Mouse (Mus musculus) hindbrain, embryonic 14.5 days (tissue): ENCODE results near the gene Dhx15. TPM values are rescaled to one million over a fixed set of nuclear protein-coding genes. Genes with fewer than 3 reads are reported as not detected.
"Not testable (repeated sequence)": the region's sequence is repeated elsewhere in the genome, so short reads cannot be mapped to it uniquely, and the experiment has no call there.

Source experiments
- ATAC-seq: fragments of 200-750 bp; cut with Nextera tagmentation; 2 replicates; pipeline ENCODE4 v1.8.0; 2017; ENCODE audit warnings: moderate number of reproducible peaks, mild to moderate bottlenecking, moderate TSS enrichment, moderate library complexity; ENCODE audit not compliant: low FRiP score
- DNase-seq: peaks from one replicate; pipeline ENCODE4 v3.0.0-alpha.2; 2015; ENCODE audit warnings: low spot score
- H3K27ac ChIP-seq: fragments of 300-500 bp; sonication (generic); 2 replicates; pipeline ENCODE4 v1.5.1; 2014; ENCODE audit warnings: mild to moderate bottlenecking, moderate library complexity
- H3K27me3 ChIP-seq: fragments of 300-500 bp; sonication (generic); 2 replicates; pipeline ENCODE4 v1.6.1; 2014; ENCODE audit warnings: mild to moderate bottlenecking, low read length, mixed read lengths; ENCODE audit not compliant: control insufficient read depth, insufficient read depth
- H3K36me3 ChIP-seq: fragments of 300-500 bp; sonication (generic); replicated peaks from 2 replicates; pipeline ENCODE4 v1.6.1; 2014; ENCODE audit not compliant: control insufficient read depth, insufficient read depth
- H3K4me1 ChIP-seq: fragments of 300-500 bp; sonication (generic); replicated peaks from 2 replicates; pipeline ENCODE4 v1.6.1; 2014; ENCODE audit warnings: antibody characterized with exemption, low read length, mixed read lengths; ENCODE audit not compliant: control insufficient read depth, insufficient read depth
- H3K4me2 ChIP-seq: fragments of 300-500 bp; sonication (generic); replicated peaks from 2 replicates; pipeline ENCODE4 v1.6.1; 2014; ENCODE audit warnings: mild to moderate bottlenecking, moderate library complexity
- H3K4me3 ChIP-seq: fragments of 300-500 bp; sonication (generic); replicated peaks from 2 replicates; pipeline ENCODE4 v1.5.1; 2014; ENCODE audit warnings: mild to moderate bottlenecking, low read length
- H3K9ac ChIP-seq: fragments of 300-500 bp; sonication (generic); 2 replicates; pipeline ENCODE4 v1.6.1; 2014
- H3K9me3 ChIP-seq: fragments of 300-500 bp; sonication (generic); 2 replicates; pipeline ENCODE4 v1.6.1; 2016; ENCODE audit warnings: low read length; ENCODE audit not compliant: control insufficient read depth
- WGBS: fragments of 180-500 bp; shearing (Covaris S2); extraction: QIAGEN DNeasy Blood & Tissue Kit; methylation state at CpG from one replicate; pipeline ENCODE4 v1.1.7; 2014; 5-methylcytosine and 5-hydroxymethylcytosine counted together
- polyA plus RNA-seq: library from polyadenylated mRNA; unstranded; fragments of >200 nt; fragmentation: Nextera tagmentation; extraction: Ambion mirVana; gene quantifications from 2 replicates; pipeline ENCODE4 v1.2.1, GENCODE M21; 2014

The Dhx15 gene
- polyA plus RNA-seq, result 62.8 and 63.7 TPM in 2 replicates

DNA sequence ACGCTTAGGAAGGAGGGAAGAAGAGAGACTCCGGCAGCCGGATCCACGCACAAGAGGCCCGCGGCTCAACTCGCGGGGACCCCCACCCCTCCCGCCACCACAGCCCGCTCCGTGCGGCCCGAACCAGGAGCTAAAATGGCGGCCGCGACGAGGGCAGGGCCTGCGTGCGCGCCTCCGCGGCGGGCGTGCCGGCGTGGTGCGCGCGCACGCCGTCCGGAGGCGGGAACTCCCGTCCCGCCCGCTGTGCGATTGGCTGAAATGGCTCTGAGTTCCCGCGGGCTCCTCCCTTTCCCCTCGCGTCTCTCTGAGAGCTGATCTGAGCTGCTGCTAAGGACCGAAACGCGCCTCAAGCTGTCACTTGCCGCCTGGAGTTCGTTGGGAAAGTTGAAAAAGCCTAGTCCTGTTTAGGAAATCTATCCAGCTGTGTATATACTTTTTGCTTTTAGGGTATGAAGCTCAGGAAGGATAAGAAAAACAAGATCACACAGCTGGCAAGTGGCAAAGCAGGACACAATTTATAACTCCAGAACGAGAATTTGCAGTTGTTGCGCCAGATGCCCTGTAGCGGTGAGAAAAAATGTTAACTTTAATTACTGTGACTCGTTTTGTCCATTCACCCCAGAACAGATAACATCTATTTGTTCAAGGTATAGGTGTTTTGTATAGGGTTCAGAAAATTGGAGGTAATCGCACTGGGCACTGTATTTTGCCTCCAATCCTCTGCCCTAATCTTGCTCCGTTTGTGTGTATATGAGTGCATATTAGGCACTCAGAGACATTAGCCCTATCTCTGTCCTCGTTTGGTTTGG, at the start of gene Dhx15:
Gene Dhx15 (minus strand): TSS at position 144 of the 809 bp plus-strand sequence.
- ATAC-seq, result peak; percentile 96
- Histone ChIP-seq H3K4me1 (peaks cover 37% of the 10 kb centered on the region), H3K4me2 (peak within 1 kb of the TSS; percentile 95), H3K27ac (peak within 1 kb of the TSS; percentile 96), H3K36me3 (no peaks in the 10 kb centered on the region), H3K4me3 (peak within 1 kb of the TSS; percentile 99), H3K27me3 (no peaks in the 10 kb centered on the region), H3K9me3 (no peaks in the 10 kb centered on the region), H3K9ac (peak within 1 kb of the TSS; percentile 99)
- DNase-seq, result peak; percentile 96
- 1% methylated on average over 53 of the region's 53 CpGs for WGBS

DNA sequence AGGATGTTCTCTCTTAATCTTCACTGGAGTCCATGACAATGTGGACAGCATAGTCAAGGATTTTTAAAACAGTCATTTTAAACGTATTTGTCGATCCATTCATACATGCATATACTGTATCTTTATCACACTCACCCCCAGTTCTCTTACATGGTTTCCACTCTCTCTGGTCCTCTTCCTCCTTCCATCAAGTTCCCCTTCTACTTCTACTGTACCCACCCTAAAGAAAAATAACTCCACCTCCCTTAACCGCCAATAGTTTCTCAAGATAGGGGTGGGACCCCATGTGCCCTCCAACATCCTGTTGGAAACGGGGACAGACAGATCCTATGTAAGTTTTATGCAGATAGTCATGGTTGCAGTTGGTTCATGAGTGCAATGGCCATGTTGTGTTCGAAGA, 48.6 kb upstream of the Dhx15 start:
- H3K4me3 ChIP-seq, result no peak overlapping the region
- H3K27me3 ChIP-seq, result no peaks in the 10 kb centered on the region
- H3K9me3 ChIP-seq, result no peaks in the 10 kb centered on the region
- no peaks in the 10 kb centered on the region for H3K36me3 ChIP-seq
- no peak overlapping the region for H3K27ac ChIP-seq
- DNase-seq (no peak), ATAC-seq (no peak)
- no peak overlapping the region for H3K9ac ChIP-seq
- H3K4me2 ChIP-seq, result no peak overlapping the region
- H3K4me1 ChIP-seq, result no peaks in the 10 kb centered on the region
- WGBS, result 91% methylated on average over 5 of the region's 5 CpGs

DNA sequence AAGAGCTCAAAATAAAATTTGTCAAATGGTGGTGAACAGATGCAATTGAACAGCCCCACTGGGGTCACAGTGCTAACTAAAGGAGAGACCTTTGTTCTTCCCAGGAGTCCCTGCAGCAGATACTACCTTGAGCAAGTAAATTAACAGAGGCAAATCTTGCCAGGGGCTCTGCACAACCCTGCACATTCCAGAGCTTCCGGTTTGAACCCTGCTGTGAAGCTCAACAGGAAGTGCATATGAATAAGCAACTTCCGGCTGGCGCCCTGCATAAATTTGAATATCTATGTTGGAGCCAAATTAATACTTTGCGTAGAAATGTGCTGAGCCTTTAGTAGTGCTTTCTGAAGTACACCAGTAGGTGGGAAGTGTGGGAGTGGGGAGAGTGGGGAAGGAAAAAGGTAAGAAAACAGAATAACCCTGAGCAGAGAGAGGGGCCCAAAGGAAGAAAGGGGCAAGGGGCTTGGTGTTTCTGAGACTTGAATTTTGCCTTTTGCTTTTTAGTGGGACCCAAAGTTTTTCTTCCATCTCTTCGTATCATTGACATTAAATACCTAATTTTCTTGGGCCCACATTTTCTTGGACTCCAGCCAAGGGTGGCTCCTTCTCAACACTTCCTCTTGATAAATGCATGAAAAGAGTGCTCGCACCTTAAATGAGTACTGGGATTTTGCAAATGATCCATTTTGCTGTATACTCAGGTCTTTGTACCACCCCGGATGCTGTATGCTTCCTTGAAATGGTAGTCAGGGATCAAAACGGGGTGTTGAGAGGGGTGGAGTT, 47.8 kb upstream of the Dhx15 start:
- Histone ChIP-seq H3K36me3 (no peaks in the 10 kb centered on the region), H3K27ac (no peak overlapping the region), H3K9ac (no peak overlapping the region), H3K9me3 (no peaks in the 10 kb centered on the region), H3K4me2 (no peak overlapping the region), H3K4me1 (no peaks in the 10 kb centered on the region), H3K27me3 (no peaks in the 10 kb centered on the region), H3K4me3 (no peak overlapping the region)
- WGBS, result 71% methylated on average over 8 of the region's 8 CpGs
- DNase-seq (no peak), ATAC-seq (no peak)

DNA sequence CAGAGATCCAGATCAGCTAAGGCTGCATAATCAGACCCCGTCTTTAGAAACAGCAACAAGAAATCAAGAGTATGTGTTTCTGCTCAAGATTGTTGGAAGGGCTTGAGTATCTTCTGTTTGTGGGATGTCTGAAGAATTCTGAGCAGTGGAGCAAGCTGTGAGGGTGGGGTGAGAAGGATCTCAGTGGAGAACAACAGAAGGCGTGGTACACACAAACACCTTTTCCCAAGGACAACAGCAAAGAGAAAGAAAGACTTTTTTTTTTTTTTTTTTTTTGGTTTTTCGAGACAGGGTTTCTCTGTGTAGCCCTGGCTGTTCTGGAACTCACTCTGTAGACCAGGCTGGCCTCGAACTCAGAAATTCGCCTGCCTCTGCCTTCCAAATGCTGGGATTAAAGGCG, 46.3 kb upstream of the Dhx15 start:
- DNase-seq, H3K4me3 ChIP-seq, H3K4me1 ChIP-seq, H3K9ac ChIP-seq, ATAC-seq, H3K4me2 ChIP-seq, H3K36me3 ChIP-seq, H3K27me3 ChIP-seq, H3K9me3 ChIP-seq, H3K27ac ChIP-seq: not testable (repeated sequence)
- WGBS, result 87% methylated on average over 6 of the region's 6 CpGs

DNA sequence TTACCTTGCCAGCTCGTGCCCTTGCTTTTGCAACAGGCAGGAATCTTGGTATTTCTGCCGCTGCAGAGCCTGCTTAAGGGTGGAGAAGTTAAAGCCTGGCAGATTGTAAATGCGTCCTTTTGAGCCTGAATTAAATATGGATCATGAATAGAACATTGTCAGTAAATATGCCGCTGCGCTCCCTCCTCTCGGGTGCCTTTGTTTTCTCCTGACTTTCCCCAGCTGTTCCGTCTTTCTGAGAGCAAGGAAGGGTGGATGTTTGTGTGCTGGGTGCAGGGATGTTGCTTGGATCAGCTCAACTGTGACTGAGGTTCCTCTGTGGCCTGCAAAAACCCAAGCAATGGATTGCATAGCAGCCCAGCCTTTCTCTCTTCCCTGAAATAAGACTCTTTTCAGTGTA, 44.3 kb upstream of the Dhx15 start:
- Histone ChIP-seq H3K4me2 (no peak overlapping the region), H3K36me3 (no peaks in the 10 kb centered on the region), H3K4me3 (no peak overlapping the region), H3K27ac (no peak overlapping the region), H3K9me3 (no peaks in the 10 kb centered on the region), H3K4me1 (no peaks in the 10 kb centered on the region), H3K27me3 (no peaks in the 10 kb centered on the region), H3K9ac (no peak overlapping the region)
- WGBS, result 39% methylated on average over 7 of the region's 7 CpGs
- DNase-seq, result no peak
- ATAC-seq, result no peak

DNA sequence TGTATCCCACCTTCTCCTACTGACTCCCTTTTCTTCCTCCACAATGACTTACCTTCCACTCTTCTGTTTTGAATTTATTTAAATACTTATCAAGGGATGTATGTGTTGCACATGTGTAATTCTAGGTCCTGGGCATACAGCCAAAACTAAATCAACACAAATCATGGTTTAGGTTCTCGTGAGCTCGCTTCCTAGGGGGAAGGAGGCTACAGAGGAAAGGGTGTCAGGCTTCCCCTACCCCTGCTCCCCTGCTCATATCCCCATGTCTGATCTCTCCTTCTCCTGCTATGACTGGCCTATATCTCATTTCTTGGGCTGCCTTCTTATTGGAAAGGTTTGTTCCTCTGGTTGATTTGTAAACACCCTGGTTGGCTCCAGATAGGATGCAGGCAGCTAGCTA, 43.6 kb upstream of the Dhx15 start:
- no peaks in the 10 kb centered on the region for H3K9me3 ChIP-seq
- no peak overlapping the region for H3K27ac ChIP-seq
- H3K4me2 ChIP-seq, result no peak overlapping the region
- no peak overlapping the region for H3K9ac ChIP-seq
- H3K4me3 ChIP-seq, result no peak overlapping the region
- H3K36me3 ChIP-seq, result no peaks in the 10 kb centered on the region
- no peaks in the 10 kb centered on the region for H3K27me3 ChIP-seq
- H3K4me1 ChIP-seq, result no peaks in the 10 kb centered on the region
- ATAC-seq (no peak), DNase-seq (no peak)
- 68% methylated on average over 2 of the region's 2 CpGs for WGBS

DNA sequence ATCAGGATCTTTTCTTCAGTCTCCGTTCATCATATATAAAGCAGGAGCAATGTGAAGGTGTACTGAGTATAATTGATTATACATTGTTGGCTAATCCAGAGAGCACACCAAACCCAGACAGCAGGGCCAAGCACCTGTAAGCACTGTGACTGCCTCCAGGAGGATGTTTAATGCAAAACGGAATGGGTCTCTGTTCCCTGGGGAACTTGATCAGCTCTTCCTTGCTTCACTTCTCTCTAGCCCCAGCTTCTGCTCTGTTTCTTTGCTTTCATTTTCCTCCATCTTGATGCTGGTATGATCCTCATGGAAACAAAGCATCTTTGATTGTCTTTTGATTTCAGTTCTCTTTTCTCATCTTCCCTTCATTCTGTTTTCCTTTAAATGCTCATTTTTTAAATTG, 42.3 kb upstream of the Dhx15 start:
- no peaks in the 10 kb centered on the region for H3K4me1 ChIP-seq
- no peaks in the 10 kb centered on the region for H3K27me3 ChIP-seq
- no peak overlapping the region for H3K4me3 ChIP-seq
- H3K9ac ChIP-seq, result no peak overlapping the region
- H3K36me3 ChIP-seq, result no peaks in the 10 kb centered on the region
- WGBS, result 69% methylated on average over 2 of the region's 2 CpGs
- no peak overlapping the region for H3K4me2 ChIP-seq
- no peaks in the 10 kb centered on the region for H3K9me3 ChIP-seq
- DNase-seq, result no peak
- no peak overlapping the region for H3K27ac ChIP-seq
- no peak for ATAC-seq

DNA sequence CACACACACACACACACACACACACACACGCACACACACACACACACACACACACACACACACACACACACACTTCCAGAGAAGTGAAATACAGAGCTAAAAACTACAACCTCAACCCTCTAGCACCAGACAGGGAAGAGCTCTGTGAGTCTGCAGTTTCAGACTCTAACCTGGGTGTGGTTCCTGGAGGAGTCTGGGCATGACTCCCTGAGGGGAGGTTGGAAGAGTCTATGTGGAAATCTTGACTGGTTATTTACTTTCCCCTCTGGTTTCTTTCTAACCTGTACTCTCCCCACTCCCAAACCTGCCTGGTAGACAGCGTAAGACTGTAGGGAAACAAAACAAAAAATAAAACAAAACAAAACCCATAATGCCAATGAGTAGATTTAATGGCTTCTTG, 41.9 kb upstream of the Dhx15 start:
- Histone ChIP-seq H3K9ac (no peak overlapping the region), H3K27me3 (no peaks in the 10 kb centered on the region), H3K27ac (no peak overlapping the region), H3K4me3 (no peak overlapping the region), H3K4me2 (no peak overlapping the region), H3K4me1 (no peaks in the 10 kb centered on the region), H3K9me3 (no peaks in the 10 kb centered on the region), H3K36me3 (no peaks in the 10 kb centered on the region)
- ATAC-seq (no peak), DNase-seq (no peak)
- WGBS, result 73% methylated on average over 2 of the region's 2 CpGs

DNA sequence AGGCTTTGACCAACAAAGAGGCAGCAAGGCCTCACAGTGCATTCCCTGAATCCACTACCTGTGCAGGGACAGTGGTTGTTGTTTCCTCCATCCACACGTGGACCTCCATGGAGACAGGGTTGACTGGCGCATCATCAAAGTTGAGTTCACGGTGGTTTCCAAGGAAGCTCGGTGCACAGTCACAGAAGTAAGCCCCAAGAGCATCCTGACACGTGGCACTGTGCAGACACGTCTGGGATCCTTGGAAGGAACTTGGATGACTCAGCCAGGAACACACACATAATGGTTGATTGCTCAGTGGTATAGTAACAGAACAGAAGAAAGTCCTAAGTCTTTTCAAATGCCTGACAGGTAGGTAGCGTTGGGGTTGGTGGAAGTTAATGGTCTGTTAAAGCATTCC, 40.2 kb upstream of the Dhx15 start:
- WGBS, result 92% methylated on average over 7 of the region's 7 CpGs
- H3K9ac ChIP-seq, result no peak overlapping the region
- no peak for DNase-seq
- no peaks in the 10 kb centered on the region for H3K4me1 ChIP-seq
- H3K36me3 ChIP-seq, result no peaks in the 10 kb centered on the region
- H3K4me2 ChIP-seq, result no peak overlapping the region
- no peak overlapping the region for H3K27ac ChIP-seq
- no peaks in the 10 kb centered on the region for H3K9me3 ChIP-seq
- ATAC-seq, result no peak
- no peak overlapping the region for H3K4me3 ChIP-seq
- no peaks in the 10 kb centered on the region for H3K27me3 ChIP-seq
